Mouse (Mus musculus): ENCODE data around the gene Sema3f.
A peak's percentile ranks its signal among the peaks of the same experiment; 100 is the strongest.

The Sema3f gene

GRCm38 (mm10) chr9:107692785-107693184 is 17.5 kb downstream of the Sema3f start:
- DNase-seq (ENCODE audit: low spot score), result no peak

GRCm38 (mm10) chr9:107690391-107690790 is 19.9 kb downstream of the Sema3f start:
- DNase-seq (ENCODE audit: low spot score), result no peak

GRCm38 (mm10) chr9:107688939-107689338 is 21.3 kb downstream of the Sema3f start:
- no peak for DNase-seq (ENCODE audit: low spot score)

GRCm38 (mm10) chr9:107688415-107688814 is 21.9 kb downstream of the Sema3f start:
- DNase-seq (ENCODE audit: low spot score), result no peak

GRCm38 (mm10) chr9:107685231-107685981 is 24.9 kb downstream of the Sema3f start:
- DNase-seq (ENCODE audit: low spot score), result no peak

- DNase-seq (ENCODE audit: low spot score), result no peak
Measured at GRCm38 (mm10) chr9:107682405-107682804, 27.9 kb downstream of the Sema3f start.

GRCm38 (mm10) chr9:107679501-107679900 is 30.8 kb downstream of the Sema3f start, which contains the start of gene Gnat1:
Gnat1 (minus strand) TSS chr9:107679712.
- DNase-seq (ENCODE audit: low spot score), result no peak

- DNase-seq (ENCODE audit: low spot score), result no peak
Measured at GRCm38 (mm10) chr9:107678861-107679260, 31.4 kb downstream of the Sema3f start.

GRCm38 (mm10) chr9:107677819-107678526 is 32.3 kb downstream of the Sema3f start:
- DNase-seq (ENCODE audit: low spot score), result peak; percentile 73

- no peak for DNase-seq (ENCODE audit: low spot score)
Measured at GRCm38 (mm10) chr9:107677091-107677784, 33.0 kb downstream of the Sema3f start.

- no peak for DNase-seq (ENCODE audit: low spot score)
Measured at GRCm38 (mm10) chr9:107676302-107676701, 34.0 kb downstream of the Sema3f start.

GRCm38 (mm10) chr9:107675671-107676301 is 34.5 kb downstream of the Sema3f start:
- peak; percentile 68 for DNase-seq (ENCODE audit: low spot score)

GRCm38 (mm10) chr9:107674609-107675429 is 35.5 kb downstream of the Sema3f start:
- DNase-seq (ENCODE audit: low spot score), result no peak

GRCm38 (mm10) chr9:107670259-107670658 is 40.0 kb downstream of the Sema3f start:
- DNase-seq (ENCODE audit: low spot score), result no peak

- DNase-seq (ENCODE audit: low spot score), result no peak
Measured at GRCm38 (mm10) chr9:107669480-107669945, 40.8 kb downstream of the Sema3f start, which contains the start of gene Slc38a3. Slc38a3 (minus strand) TSS chr9:107669530.

- DNase-seq (ENCODE audit: low spot score), result no peak
Measured at GRCm38 (mm10) chr9:107668916-107669315, 41.4 kb downstream of the Sema3f start.

GRCm38 (mm10) chr9:107668011-107668410 is 42.3 kb downstream of the Sema3f start:
- no peak for DNase-seq (ENCODE audit: low spot score)

GRCm38 (mm10) chr9:107667219-107667618 is 43.1 kb downstream of the Sema3f start:
- no peak for DNase-seq (ENCODE audit: low spot score)

GRCm38 (mm10) chr9:107666751-107667205 is 43.5 kb downstream of the Sema3f start:
- DNase-seq (ENCODE audit: low spot score), result no peak

- no peak for DNase-seq (ENCODE audit: low spot score)
Measured at GRCm38 (mm10) chr9:107665308-107665707, 45.0 kb downstream of the Sema3f start.

- DNase-seq (ENCODE audit: low spot score), result no peak
Measured at GRCm38 (mm10) chr9:107663525-107663924, 46.8 kb downstream of the Sema3f start.

Data from ovary, postnatal 14 days (tissue).